Mouse (Mus musculus) layer of hippocampus, adult 9-10 months (tissue): ENCODE measurements around the gene Itpr2.

Source experiments
- DNase-seq: peaks from one replicate; pipeline ENCODE4 v3.0.0; 2022; ENCODE audit warnings: low spot score

Gene Itpr2

DNA sequence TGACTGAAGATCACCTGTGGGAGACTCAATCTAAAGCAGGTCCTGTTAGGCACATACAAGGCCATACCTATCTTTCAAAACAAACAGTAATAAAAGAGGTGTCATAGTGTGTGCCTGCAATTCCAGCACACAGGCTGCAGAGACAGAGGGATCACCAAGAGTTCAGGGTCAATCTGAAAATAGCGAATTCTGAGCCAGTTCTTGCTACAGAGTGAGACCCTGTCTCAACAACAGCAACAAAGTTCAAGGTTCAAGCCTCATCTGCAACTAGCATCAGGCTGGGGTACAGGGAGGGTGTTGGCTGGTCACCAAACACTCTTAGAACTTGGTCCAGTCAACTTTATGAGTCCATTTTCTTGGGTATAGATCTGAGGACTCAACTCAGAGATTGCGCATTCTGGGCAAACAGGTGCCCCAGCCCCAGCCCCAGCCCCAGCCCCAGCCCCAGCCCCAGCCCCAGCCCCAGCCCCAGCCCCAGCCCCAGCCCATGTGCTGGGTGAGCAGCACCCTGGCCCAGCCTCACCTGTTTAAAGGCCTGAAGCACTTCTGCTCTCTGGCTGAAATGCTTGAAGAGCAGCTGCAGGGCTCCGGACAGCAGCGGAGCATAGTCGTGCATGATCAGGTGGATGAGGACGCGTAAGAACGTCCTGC is 155.4 kb downstream of the Itpr2 start:
- DNase-seq = no peak

DNA sequence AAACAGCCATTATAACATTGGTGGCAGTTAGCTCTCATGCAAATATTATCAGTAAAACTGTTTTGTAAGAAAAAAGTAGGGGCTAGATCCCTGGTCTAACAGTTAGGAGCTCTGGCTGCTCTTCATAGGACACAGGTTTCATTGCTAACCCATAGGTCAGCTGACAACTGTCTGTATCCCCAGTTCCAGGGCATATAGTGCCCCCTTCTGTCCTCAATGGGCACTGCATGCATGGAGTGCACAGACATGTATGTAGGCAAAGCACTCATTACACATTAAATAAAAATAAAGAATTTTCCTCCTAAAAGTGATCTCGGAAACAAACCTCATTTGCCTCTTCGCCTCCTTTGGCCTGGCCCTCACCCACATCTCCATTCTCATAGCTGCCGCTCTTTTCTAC is 157.3 kb downstream of the Itpr2 start:
- DNase-seq = no peak

DNA sequence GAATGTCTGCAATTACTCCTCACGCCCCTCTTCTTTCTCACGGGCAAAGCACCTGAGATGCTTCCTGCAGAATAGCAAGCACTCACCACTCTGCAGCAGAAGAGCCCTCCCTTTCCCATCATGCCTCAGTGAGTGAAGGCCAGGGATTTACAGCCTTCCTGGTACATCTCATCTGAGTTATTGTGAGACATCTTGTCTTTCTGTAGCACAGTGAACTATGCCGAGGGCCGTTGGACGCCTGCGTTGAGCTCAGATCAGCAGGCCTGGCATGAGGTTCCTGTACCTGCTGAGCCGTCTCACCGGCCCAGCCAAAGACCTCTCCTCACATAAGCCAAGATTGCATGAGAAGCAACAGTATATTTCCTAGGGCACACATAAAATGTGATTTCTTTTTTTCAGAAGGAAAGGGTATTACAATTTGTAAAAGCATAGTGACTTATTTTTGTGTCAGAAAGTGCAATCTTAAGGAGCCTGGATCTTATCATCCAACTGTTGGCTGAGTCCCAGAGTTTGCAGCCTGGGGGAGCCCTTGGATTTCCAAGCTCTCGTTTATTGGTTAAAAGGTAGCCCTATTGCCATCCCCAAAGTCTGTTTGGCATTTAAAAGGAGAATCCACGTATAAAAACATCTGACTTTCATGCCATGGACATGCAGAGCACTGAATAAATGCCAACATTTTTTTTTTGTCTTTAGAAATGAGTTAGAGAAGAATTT is 158.2 kb downstream of the Itpr2 start:
- DNase-seq = no peak

DNA sequence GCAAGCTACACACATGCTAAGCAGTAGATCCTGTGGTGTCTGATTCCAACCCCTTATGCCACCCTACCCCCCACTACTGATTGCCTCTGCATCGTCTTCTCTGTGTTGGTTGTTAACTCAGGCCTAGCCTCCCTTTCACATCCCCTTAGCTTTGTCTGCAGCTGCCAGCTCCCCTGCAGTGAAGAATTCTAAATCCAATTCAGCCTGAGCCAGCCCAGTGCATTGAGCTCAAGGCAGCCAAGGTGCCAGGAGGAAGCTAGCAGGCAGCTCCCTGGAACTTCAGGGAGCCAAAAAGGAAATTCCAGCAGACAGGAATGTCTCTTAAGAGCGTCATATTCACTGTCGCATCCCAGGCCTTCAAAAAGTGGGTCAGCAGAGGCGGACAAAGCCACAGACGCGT is 159.0 kb downstream of the Itpr2 start:
- DNase-seq = no peak

DNA sequence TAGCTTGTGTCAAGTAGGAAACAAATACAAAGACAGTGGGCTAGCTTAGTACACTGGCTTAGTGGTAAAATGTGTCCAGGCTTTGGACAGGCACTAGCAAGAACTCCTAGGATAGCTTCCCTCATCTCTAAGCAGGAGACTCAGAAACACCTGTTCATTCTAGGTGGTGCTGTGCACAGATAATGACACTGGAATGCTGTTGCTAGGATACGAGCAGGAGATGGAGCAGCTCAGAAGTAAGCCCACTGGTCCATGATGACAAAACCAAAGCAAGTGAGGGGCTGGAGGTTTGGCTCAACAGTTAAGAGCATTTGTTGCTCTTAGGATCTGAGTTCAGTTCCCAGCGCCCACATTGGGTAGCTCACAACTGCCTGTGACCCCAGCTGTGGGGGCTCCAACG is 160.1 kb downstream of the Itpr2 start:
- DNase-seq = no peak

DNA sequence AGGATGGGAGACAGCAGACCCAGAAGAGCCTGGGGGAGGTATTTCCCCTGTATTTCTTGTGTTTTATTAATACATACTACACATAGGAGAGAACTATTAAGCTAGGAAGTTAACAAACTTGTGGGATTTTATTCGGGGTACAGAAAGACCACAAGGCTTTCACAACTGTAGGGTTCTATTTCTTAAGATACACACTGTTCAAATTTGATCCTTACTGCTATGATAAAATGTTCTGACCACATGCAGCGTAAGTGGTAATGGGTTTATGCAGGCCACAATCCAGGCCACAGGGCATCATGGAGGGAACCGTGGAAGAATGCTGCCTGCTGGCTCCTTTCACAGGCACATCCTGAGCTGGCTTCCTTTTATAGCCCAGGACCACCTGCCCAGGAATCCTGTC is 160.6 kb downstream of the Itpr2 start:
- no peak for DNase-seq

DNA sequence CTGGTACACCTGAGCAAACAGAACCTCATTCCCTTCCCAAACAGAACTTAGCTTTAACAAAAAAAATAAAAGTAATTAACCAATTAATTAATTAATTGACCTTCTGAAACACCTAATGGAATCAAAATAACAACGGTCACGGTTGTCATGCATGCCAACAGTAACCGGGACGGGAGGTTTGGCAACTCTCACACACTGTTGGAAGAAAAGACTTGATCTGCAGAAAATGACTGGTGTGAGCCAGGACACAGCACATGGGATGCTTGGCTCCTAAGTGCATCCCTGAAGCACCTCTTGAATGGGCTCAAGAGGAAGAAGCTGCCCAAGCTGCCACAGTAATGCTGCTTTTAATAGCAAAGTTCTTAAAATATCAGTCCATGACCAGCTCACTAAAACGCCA is 161.1 kb downstream of the Itpr2 start:
- DNase-seq = no peak

DNA sequence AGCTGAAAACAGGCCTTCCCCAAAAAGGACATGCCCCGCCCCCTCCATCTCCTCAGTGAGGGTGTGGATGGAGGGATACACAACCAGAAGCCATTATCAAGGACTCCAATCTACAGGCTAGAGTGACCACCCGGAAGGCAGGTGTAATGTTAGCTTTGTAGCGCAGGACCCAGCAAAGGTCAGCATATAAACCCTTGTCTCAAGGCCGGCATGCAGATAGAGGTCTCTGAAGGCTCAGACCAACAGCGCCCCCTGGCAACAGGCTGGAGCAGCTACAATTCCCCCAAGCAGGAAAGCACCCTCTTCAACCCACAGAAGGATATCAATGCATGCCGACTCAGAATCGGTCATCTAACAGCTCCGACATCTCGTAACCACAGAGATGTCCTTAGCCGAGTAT is 162.2 kb downstream of the Itpr2 start:
- no peak for DNase-seq

DNA sequence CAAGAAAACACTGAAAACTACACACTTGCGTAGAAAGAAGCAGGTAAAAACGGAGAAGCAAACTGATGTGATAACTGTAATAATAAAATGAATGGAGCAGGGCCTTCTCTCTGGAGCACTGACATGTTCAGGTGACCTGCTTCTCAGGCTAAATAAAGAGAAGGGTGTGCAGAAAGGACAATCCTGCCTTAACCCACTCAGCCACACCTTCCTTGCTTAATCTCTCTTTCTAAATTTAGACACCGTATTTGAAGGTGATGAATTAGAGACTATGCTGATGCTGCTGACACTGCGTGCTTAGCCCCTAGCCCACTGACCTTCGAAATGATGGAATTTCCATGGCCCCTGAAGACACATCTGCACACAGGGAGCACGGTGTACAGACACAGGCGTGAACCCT is 164.8 kb downstream of the Itpr2 start:
- DNase-seq = no peak

DNA sequence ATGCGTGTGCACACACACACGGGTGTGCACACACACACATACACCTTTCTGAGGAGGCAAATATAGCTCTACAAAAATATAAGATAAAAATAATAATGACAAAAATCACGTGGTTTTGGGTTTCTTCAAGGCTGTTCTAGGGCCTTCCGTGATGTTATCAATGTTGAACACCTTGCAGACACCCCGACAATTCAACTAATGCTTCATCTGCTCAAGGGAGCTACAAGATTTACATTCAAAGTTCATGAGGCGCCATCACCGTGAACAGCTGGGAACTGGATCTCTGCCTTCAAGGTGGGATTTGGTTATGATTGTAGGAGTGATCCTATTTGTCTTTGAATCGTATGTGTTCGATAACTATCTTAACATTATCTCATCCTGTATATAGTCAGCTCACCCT is 166.8 kb downstream of the Itpr2 start:
- no peak for DNase-seq

DNA sequence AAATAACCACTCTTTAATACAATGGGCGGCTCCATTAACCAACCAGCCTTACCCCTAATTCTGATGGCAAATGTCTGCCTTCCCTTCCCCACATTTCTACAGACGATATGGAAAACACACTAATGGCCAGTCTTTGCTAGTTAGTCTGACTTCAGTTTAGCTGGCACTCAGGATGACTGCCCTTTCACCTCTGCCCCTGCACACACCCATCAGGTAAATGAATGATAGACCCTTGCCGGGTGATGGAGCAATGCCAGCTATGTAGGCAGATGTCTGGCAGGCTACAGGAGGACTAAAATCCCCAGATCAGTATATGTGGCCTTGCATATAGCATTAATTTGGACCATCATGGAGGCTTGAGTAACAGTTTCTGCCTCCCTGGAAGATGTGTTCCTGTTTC is 168.5 kb downstream of the Itpr2 start:
- DNase-seq = no peak

DNA sequence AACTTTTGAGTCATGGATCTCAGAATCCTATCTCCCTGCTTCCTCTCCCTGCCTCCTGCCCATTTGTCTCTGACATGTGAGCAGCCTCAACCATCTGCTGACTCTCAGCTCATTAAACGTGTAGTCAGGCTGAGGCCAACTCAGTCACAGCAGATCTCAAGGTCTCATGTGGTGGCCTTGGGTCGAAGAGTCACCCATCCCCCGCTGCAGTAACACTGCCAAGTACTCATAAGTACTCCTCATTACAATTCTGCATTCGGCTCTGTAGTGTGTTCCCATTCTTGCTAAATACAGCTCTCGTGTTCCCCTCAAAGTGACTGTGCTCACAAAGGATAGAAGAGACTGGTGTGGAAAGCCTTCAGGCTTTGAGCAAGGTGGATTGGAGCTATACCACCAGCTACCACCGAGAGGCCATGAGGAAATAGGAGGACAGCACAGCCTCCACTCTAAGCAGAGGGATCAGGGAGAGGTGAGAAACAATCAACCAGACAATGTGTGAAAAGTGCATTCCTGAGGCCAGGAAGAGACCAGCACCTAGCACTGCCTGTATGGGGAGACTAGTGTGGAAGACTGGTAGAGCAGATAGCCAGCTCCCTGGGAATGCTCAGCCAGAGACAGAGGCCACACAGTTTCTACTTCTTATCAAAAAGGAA is 170.9 kb downstream of the Itpr2 start:
- DNase-seq = peak; percentile 4

DNA sequence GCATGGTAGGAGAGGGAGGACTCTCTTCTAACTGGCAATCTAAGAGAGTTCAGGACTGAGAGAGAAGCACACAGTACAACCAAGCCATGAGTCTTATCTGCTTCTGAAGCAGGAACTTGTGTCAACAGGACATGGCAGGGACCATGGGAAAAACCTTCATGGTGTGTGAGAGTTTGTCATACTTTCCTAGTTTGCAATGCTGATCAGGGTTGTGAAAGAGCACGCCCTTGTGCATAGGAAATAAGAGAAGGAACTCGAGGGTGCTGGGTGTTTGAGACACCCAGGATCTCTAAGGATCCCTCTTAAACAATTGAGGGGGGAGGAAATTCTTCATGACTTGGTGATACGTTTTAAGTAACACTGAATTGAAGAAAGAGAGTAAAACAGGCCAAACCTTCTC is 172.9 kb downstream of the Itpr2 start:
- DNase-seq = no peak

DNA sequence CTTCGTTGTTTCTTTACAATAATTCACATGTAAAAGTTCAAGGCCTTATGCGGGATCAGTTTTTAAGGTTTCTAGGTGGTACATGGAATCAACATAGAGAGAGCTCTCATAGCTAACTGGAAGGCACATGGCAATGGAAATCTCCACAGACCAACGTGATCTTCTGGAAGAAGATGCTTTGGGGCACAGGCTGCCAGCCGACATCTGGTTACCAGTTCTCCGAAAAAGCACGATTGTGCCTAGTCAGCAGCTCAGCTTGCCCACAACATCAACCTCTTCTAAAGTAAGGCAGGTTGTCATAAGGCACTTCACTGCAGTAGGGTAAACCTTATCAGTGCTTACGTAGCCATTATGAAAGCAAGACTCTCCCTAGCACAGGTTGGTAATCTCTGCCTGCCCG is 175.4 kb downstream of the Itpr2 start:
- DNase-seq = no peak

DNA sequence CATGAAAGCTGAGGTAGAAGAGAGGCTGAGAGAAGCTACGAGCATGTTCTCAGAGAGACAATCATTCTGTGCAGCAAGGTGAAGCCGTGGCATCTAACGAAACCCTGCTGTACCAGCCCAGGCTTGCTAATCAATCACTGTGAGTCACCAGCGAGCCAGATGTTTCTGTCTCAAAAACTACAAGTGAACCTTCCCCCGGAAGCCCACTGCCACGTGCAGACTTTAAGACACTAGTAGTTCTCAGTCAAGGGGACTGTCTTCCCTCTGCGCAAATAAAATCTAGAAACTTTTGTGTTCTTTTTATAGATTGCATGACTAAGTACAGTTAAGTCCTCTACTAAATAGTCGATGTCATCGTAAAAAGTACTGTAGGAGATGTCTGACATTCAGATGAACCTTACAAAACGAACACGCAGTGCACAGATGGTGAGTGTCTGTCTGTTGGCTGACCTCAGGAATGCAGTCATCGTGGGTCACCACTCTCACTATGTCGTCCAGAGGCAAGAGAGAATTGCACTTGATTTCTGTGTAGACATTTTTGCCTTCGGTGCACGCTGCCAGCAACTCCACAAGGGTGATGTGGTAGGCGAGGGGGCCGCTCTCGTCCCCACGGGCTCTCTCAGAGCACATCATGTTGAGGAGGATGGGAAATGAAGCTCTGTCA is 177.3 kb downstream of the Itpr2 start:
- DNase-seq = no peak

DNA sequence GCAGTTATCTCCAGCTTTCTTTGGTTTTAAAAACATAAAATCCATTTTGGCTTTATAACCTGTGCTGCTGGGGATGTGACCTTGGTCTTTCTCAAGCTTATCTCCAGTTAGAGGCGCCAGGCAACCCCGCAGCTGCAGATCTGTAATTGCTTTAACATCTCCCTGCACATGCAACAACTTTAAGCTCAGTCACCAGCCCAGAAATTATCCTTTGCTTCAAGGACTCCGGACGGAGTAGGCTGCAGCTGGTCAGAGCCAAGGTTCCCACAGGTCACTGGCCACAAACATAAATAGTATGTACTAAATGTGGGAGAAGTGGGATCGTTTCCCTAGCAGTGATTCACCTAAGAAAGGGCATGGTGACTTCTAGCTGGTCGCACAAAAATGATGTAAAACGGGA is 179.5 kb downstream of the Itpr2 start:
- no peak for DNase-seq

DNA sequence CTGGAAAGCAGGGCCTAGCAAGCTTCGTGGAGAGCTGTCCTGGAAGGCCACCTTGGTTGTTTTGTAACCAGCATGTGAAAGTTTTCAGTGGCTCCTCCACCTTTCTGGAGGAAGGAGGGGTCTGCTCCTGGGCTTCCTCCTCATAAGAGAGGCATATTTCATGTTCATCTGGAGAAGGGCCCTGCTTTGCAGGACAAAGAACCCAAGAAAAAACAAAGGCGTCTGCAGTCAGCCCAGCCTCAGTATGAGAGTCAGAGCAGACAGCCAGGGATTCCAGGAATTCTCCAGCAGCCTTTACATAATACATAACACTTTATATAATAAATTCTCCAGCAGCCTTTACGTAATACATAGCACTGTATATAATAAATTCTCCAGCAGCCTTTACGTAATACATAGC is 180.1 kb downstream of the Itpr2 start:
- DNase-seq = no peak

DNA sequence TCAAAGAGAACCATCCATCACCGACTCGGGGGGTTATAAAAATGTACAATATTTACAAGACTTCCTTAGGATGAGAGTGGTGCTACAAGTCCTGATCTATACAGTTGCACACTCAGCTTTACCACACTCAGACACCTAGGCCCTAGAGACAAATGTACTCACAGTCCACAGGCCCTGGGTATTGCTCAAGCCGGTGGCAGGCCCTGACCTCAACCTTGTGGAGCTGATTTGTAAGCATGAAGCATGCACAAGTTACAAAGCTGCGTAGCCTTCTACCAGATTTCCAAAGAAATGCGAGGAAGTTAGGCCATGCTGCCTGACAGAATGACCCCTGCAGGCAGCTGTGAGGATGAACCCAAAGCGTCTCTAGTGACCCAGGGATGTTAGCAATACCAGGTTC is 185.6 kb downstream of the Itpr2 start:
- DNase-seq = no peak

DNA sequence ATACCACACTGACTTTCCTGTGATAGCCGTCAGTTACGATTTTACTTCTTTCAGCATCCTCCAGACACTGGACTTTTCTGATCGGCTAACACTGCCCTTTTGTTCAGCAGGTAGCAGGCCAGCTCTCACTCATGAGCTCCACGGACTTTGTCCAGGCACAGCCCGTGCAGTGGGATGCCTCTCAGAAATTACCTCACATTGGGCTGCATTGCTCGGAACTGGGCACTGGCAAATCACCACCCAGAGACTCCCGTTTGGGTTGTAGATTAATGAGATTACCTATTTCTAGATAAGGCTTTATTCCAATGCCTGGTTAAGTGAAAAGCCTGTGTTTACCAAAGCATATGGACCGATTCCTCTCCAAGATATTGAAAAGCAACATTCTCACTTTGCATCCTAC is 186.9 kb downstream of the Itpr2 start:
- no peak for DNase-seq

DNA sequence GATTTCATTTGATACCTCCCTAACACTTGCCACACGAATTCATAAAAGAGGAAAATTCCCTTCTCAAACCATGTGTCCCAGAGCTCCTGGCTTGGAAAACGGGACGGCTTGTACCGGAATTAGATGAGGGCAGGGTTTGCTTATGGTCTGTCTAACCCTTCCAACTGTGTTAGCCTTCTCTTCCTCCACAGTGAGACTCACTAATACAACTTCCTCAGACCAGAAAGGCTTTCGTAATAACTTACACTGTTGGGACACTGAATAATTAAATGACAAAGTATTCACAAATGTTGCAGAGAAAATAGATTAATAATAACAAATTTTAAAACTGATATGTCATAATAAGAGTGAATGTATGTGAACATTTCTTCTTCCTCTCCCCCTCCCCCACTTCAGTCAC is 187.7 kb downstream of the Itpr2 start:
- no peak for DNase-seq

DNA sequence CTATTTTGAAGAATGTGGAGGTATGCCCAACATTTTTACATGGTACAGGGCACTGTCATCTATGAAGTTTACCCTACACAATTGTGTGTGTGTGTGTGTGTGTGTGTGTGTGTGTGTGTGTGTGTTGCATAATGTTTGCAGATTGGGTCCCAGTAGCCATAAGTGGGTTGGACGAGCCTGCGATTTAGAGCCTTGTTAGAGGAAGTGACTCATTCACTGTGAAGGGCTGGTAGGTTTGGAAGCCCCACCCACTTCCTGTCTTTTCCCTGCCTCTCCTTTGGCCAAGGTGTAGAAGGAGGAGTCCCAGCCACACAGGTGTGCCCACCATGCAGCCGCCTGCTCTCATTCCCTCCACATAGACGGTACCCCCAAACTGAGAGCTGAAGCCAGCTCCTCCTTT is 188.6 kb downstream of the Itpr2 start:
- DNase-seq = no peak

DNA sequence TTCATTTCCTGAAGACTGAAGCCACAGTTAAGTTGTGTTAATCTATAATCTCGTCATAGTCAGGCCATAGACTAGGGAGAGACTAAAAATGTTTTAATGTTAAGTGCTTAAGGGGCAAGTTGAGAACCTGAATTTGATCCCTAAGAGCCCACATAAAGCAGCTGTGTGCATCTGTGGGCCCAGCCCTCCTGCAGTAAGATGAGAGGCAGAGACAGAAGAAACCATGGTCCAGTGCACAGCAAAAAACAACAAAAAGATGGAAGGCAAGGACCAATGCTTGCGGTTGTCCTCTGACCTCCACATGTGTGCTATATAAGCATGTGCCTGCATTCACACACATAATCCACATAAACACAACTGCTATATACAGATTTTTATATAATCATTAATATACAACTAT is 191.8 kb downstream of the Itpr2 start:
- no peak for DNase-seq

DNA sequence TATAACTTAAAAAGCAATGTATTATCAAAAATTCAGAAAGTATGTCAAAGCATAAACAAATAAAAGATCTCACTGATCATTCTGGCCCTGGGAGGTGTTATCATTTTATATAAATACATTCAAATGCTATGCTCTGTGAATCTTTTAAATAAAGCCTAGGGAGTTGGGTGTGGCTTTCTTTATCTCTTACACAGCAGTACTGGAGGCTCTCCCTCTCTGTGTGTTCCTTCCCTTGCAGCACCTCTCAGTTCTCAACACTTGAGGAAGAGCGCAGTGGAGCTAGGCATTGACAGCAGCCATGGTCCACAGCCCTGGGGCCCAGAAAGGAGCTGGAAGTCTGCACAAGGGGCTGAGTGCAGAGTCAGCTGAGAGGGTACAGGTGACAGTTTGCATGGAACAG is 192.7 kb downstream of the Itpr2 start:
- DNase-seq = no peak
